Mouse (Mus musculus) large intestine, adult 2 months (tissue): ENCODE measurements around the gene Tns2. TPM values are rescaled to one million over a fixed set of nuclear protein-coding genes. Genes with fewer than 3 reads are reported as not detected.

Experiments used
- DNase-seq: peaks from one replicate; pipeline ENCODE4 v3.0.0-alpha.2; 2012; ENCODE audit warnings: low read depth, low spot score
- WGBS: fragments of 180-500 bp; shearing (Covaris S2); methylation state at CpG from one replicate; pipeline ENCODE4 v1.1.7; 2018; 5-methylcytosine and 5-hydroxymethylcytosine counted together
- polyA plus RNA-seq: library from polyadenylated mRNA; depleted of rRNA; stranded (reverse); fragments of >200 nt; gene quantifications from 2 replicates; pipeline ENCODE4 v1.2.3, GENCODE M21; 2012

The Tns2 gene
- polyA plus RNA-seq, 1 experiment: 45.5 TPM

- 65% methylated on average over 12 of the region's 12 CpGs for WGBS
- DNase-seq: no peak
These were observed 9.0 kb upstream of the Tns2 start for GRCm38 (mm10) chr15:102091063-102091679.

- no peak for DNase-seq
- WGBS: 81% methylated on average over 1 of the region's 1 CpGs
These were observed 8.5 kb upstream of the Tns2 start for GRCm38 (mm10) chr15:102091688-102092087.

GRCm38 (mm10) chr15:102092222-102092621 is 8.0 kb upstream of the Tns2 start:
- no peak for DNase-seq
- 80% methylated on average over 4 of the region's 4 CpGs for WGBS

DNA sequence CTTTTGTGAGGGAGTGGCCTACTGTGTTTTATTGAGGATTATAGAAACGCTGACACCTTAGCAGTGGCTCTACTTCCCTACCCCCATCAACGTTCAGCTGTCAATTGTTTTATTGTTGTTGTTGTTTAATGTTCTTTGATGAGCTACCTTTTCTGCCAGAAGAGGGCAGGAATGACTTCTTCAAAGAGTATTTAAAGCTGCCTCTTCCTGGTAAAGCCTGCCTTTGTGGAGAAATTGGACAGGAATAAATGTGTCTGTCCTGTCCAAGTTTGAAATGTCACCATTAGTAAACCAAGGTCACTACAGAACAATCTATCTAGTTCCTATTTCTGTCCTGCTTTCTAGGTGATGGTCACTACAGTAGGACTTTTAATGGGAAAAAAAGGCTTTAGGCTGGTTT is 6.1 kb upstream of the Tns2 start:
- no peak for DNase-seq
- 8% methylated on average over 2 of the region's 2 CpGs for WGBS

GRCm38 (mm10) chr15:102094988-102095387 is 5.2 kb upstream of the Tns2 start:
- DNase-seq: no peak
- WGBS: 77% methylated on average over 16 of the region's 16 CpGs

GRCm38 (mm10) chr15:102097147-102097915 is 2.9 kb upstream of the Tns2 start:
- DNase-seq: no peak
- WGBS: 64% methylated on average over 7 of the region's 8 CpGs

DNA sequence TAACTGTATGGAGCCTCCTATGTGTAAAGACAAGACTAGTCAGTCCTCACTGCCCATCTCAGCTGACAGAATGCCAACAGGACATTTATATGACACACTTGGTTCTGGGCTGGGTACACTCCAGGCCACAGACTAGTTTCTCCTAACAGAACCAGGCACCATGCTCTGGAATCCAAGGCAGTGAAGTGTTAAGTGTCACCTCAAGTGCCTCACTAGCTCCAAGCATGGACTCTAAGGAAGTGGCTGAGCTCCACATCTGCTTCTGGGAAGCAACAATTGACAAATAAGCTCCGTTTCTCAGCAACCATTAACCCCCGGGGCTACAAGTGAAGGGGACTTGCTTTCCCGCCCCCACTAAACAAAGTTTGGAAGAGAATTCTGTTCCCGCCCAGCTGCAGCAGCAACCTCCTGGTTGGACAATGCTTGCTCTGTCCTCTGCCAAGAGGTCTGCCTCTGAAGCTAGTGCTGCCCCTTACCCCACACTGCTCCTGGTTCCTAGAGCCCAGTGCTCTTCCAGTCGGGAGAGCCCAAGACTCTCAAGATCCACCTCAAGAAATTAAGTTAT is 2.1 kb upstream of the Tns2 start:
- no peak for DNase-seq
- WGBS: 43% methylated on average over 5 of the region's 5 CpGs

- whole genome bisulfite sequencing: 59% methylated on average over 5 of the region's 5 CpGs
- no peak for DNase-seq
These were observed 953 bp upstream of the Tns2 start for GRCm38 (mm10) chr15:102099260-102099659.

DNA sequence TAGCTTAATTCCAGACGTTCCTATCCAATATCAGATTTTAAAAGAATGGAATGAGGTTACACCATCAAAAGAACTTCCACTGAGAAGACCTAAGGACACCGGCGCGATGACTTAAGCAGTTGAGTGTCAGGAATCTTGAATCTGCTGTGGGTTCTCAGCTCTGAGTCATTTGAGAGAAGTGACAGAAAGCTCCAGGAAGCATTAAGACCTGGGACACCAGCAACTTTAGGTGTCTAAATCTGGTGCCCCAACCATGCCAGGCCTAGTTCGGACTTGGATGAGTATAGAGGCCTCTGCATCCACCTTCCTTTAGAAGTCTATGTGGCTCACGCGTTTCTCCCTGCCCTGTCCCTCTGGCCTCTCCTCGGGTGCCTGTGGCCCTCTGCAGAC is 447 bp upstream of the Tns2 start:
- WGBS: 22% methylated on average over 8 of the region's 8 CpGs
- no peak for DNase-seq

GRCm38 (mm10) chr15:102100996-102101671 is 921 bp downstream of the Tns2 start:
- 31% methylated on average over 10 of the region's 10 CpGs for whole genome bisulfite sequencing
- no peak for DNase-seq

GRCm38 (mm10) chr15:102101672-102102541 is 1.7 kb downstream of the Tns2 start:
- DNase-seq: no peak
- 17% methylated on average over 11 of the region's 11 CpGs for WGBS

GRCm38 (mm10) chr15:102102548-102103121 is 2.4 kb downstream of the Tns2 start:
- DNase-seq: no peak
- WGBS: 19% methylated on average over 6 of the region's 6 CpGs

DNA sequence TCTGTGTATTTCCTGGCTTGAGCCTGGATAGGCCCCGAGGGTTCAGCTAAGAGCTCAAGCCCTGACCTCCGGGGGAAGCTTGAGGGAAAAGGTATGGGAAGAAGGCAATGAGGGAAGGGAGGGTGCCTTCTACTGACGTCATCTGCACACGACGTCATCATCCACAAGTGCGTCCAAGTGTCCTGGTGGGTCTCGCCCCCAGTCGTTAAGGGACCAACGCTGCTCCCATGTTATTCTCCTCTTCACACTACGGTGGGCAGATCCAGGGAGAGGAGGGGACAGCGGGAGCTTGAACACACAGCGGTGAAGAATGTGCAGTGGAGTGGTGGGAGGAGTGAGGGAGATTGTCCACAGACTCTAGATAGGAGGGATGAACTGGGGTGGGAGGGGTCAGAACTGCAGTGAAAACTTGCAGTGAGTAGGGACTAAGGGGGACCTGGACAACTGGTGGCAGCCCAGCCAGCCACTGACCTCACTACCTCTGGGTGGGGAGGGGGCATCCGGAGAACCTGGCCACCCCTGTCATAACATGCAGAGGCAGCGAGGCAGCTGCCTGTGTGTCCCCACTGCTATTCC is 3.2 kb downstream of the Tns2 start:
- WGBS: 55% methylated on average over 14 of the region's 14 CpGs
- DNase-seq: no peak

- WGBS: 60% methylated on average over 12 of the region's 12 CpGs
- DNase-seq: no peak
These were observed 3.8 kb downstream of the Tns2 start for GRCm38 (mm10) chr15:102103947-102104555.

DNA sequence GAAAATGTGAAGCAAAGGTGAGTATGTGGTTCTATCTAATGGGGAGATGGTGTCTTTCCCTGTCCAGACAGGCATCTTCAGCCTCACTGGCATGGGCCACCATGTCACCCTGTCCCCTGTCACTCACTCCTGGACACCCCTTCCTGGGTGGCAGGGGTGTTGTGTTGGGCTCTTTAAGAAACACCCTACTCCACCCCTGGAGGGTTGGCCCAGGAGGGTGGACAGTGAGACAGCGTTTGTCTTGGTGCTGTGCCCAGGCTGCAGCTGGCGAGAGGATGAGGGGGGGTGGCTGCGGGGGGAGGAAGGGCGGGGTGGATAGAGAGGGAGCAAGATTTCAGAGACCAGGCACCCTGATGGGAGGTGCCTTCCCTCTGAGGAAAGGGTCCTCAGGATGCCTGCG is 5.1 kb downstream of the Tns2 start:
- no peak for DNase-seq
- WGBS: 1% methylated on average over 5 of the region's 5 CpGs

- no peak for DNase-seq
- WGBS: 23% methylated on average over 18 of the region's 18 CpGs
These were observed 5.8 kb downstream of the Tns2 start for GRCm38 (mm10) chr15:102105764-102106730.

- DNase-seq: no peak
- 25% methylated on average over 38 of the region's 38 CpGs for WGBS
These were observed 6.7 kb downstream of the Tns2 start for GRCm38 (mm10) chr15:102106754-102107456.
